Comparison of ENCODE assay signal across 10 mouse cellular contexts in genomic region chr8:127214338-127214737, GRCm38 (mm10).
DNase-seq lines count a peak whose midpoint lies in the region; ATAC-seq lines count a peak whose summit lies in the region.
"Had no signal": no experiment of that assay in that cellular context is flagged by ENCODE, and none has a peak within 500 bp of the region (broad histone marks: within the 10 kb centered on the region; RNA-seq: fewer than 3 reads in every experiment).

No protein-coding gene starts in this region.

- no peak for ATAC-seq in hindbrain, embryonic 13.5 days (ENCODE audit: low FRiP score)
- no peak; the same call in 1 of the 2 replicates for ATAC-seq in forebrain, embryonic 12.5 days (ENCODE audit: low FRiP score)
- ATAC-seq in limb, embryonic 12.5 days (ENCODE audit: insufficient number of reproducible peaks, insufficient read depth, low FRiP score, low TSS enrichment, low read depth): peak; percentile 12; the same call in 1 of the 2 replicates
- no peak for ATAC-seq in erythroid progenitor cell, adult 5-6 weeks (replicated peaks; ENCODE audit: low FRiP score, poor library complexity, severe bottlenecking)

- H3K9ac ChIP-seq in hindbrain, embryonic 13.5 days: no peak overlapping the region
- no peak overlapping the region for H3K9ac ChIP-seq in forebrain, embryonic 12.5 days
- no peak overlapping the region for H3K9ac ChIP-seq in limb, embryonic 12.5 days (replicated peaks)

- no peak overlapping the region for H3K4me2 ChIP-seq in hindbrain, embryonic 13.5 days
- no peak overlapping the region for H3K4me2 ChIP-seq in forebrain, embryonic 12.5 days
- H3K4me2 ChIP-seq in limb, embryonic 12.5 days: peak overlapping the region; percentile 13; the same call in 1 of the 2 replicates

- WGBS in hindbrain, embryonic 13.5 days: 59% methylated on average over 8 of the region's 8 CpGs
- 88% methylated on average over 8 of the region's 8 CpGs for WGBS in hindbrain, embryonic 10.5 days
- 38% methylated on average over 8 of the region's 8 CpGs for WGBS in forebrain, embryonic 12.5 days
- WGBS in limb, embryonic 12.5 days: 53% methylated on average over 8 of the region's 8 CpGs

- H3K27ac ChIP-seq in hindbrain, embryonic 13.5 days: peak overlapping the region; percentile 68
- no peak overlapping the region for H3K27ac ChIP-seq in hindbrain, embryonic 10.5 days
- peak overlapping the region; percentile 77 for H3K27ac ChIP-seq in forebrain, embryonic 12.5 days
- peak overlapping the region; percentile 89 for H3K27ac ChIP-seq in limb, embryonic 12.5 days

- H3K9me3 ChIP-seq in hindbrain, embryonic 13.5 days: no peaks in the 10 kb centered on the region
- no peaks in the 10 kb centered on the region for H3K9me3 ChIP-seq in hindbrain, embryonic 10.5 days
- H3K9me3 ChIP-seq in forebrain, embryonic 12.5 days: no peaks in the 10 kb centered on the region
- H3K9me3 ChIP-seq in limb, embryonic 12.5 days: no peaks in the 10 kb centered on the region

- no peak for DNase-seq in hindbrain, embryonic 10.5 days (ENCODE audit: low spot score)
- DNase-seq in adipocyte (ENCODE audit: low spot score): peak; percentile 16
- DNase-seq in thymus, postnatal 25 days: no peak
- DNase-seq in cerebellum, postnatal 14 days: no peak
- DNase-seq: adrenal gland, adult 8-10 months; kidney, adult 8-10 months had no signal

- peaks cover 33% of the 10 kb centered on the region for H3K4me1 ChIP-seq in hindbrain, embryonic 13.5 days (replicated peaks)
- H3K4me1 ChIP-seq in hindbrain, embryonic 10.5 days (replicated peaks): peaks cover 14% of the 10 kb centered on the region
- H3K4me1 ChIP-seq in forebrain, embryonic 12.5 days: peaks cover 28% of the 10 kb centered on the region
- peaks cover 68% of the 10 kb centered on the region for H3K4me1 ChIP-seq in limb, embryonic 12.5 days (replicated peaks)

- no peak overlapping the region for H3K4me3 ChIP-seq in hindbrain, embryonic 13.5 days
- H3K4me3 ChIP-seq in hindbrain, embryonic 10.5 days: no peak overlapping the region
- H3K4me3 ChIP-seq in forebrain, embryonic 12.5 days (replicated peaks): no peak overlapping the region
- no peak overlapping the region for H3K4me3 ChIP-seq in limb, embryonic 12.5 days (replicated peaks)

- no peaks in the 10 kb centered on the region for H3K36me3 ChIP-seq in hindbrain, embryonic 13.5 days
- no peaks in the 10 kb centered on the region for H3K36me3 ChIP-seq in hindbrain, embryonic 10.5 days
- no peaks in the 10 kb centered on the region for H3K36me3 ChIP-seq in forebrain, embryonic 12.5 days (replicated peaks)
- peaks cover 3% of the 10 kb centered on the region; the same call in 1 of the 2 replicates for H3K36me3 ChIP-seq in limb, embryonic 12.5 days

- no peaks in the 10 kb centered on the region for H3K27me3 ChIP-seq in hindbrain, embryonic 13.5 days
- no peaks in the 10 kb centered on the region for H3K27me3 ChIP-seq in hindbrain, embryonic 10.5 days (ENCODE audit: insufficient read depth, poor library complexity, severe bottlenecking)
- no peaks in the 10 kb centered on the region for H3K27me3 ChIP-seq in forebrain, embryonic 12.5 days
- H3K27me3 ChIP-seq in limb, embryonic 12.5 days: no peaks in the 10 kb centered on the region
